Mouse (Mus musculus): Measurements from ENCODE around the gene Mfsd6l. TPM values are rescaled to one million over a fixed set of nuclear protein-coding genes. Genes with fewer than 3 reads are reported as not detected.

The Mfsd6l gene
- polyA plus RNA-seq, 1 experiment from 2014 or later, result not detected

GRCm38 (mm10) chr11:68564356-68565031 lies 8.5 kb downstream of the Mfsd6l start:
- DNase-seq (ENCODE audit: low spot score) (no peak), ATAC-seq (ENCODE audit: insufficient read depth, low FRiP score, low TSS enrichment) (no peak)
- WGBS, result 80% methylated on average over 13 of the region's 13 CpGs
- no peaks in the 10 kb centered on the region for H3K9me3 ChIP-seq (ENCODE audit: control insufficient read depth, low read length)
- no peak overlapping the region for H3K4me3 ChIP-seq (ENCODE audit: low read depth, low read length)
- no peak overlapping the region for H3K9ac ChIP-seq (ENCODE audit: low read length)
- H3K4me1 ChIP-seq (ENCODE audit: control insufficient read depth, insufficient read depth, low read length), result no peaks in the 10 kb centered on the region
- H3K36me3 ChIP-seq (ENCODE audit: control insufficient read depth, insufficient read depth, low read length), result no peaks in the 10 kb centered on the region
- no peak overlapping the region for H3K4me2 ChIP-seq (ENCODE audit: low read depth)
- H3K27me3 ChIP-seq (ENCODE audit: control insufficient read depth, insufficient read depth, low read length), result no peaks in the 10 kb centered on the region
- H3K27ac ChIP-seq (ENCODE audit: low read depth, low read length), result no peak overlapping the region

GRCm38 (mm10) chr11:68565032-68565429 lies 9.0 kb downstream of the Mfsd6l start:
- ATAC-seq (ENCODE audit: insufficient read depth, low FRiP score, low TSS enrichment) (no peak), DNase-seq (ENCODE audit: low spot score) (no peak)
- Histone ChIP-seq H3K27me3 (ENCODE audit: control insufficient read depth, insufficient read depth, low read length) (no peaks in the 10 kb centered on the region), H3K4me3 (ENCODE audit: low read depth, low read length) (no peak overlapping the region), H3K4me1 (ENCODE audit: control insufficient read depth, insufficient read depth, low read length) (no peaks in the 10 kb centered on the region), H3K9ac (ENCODE audit: low read length) (no peak overlapping the region), H3K36me3 (ENCODE audit: control insufficient read depth, insufficient read depth, low read length) (no peaks in the 10 kb centered on the region), H3K27ac (ENCODE audit: low read depth, low read length) (no peak overlapping the region), H3K9me3 (ENCODE audit: control insufficient read depth, low read length) (no peaks in the 10 kb centered on the region), H3K4me2 (ENCODE audit: low read depth) (no peak overlapping the region)
- 87% methylated on average over 3 of the region's 3 CpGs for WGBS

- H3K9me3 ChIP-seq (ENCODE audit: control insufficient read depth, low read length), result no peaks in the 10 kb centered on the region
- H3K36me3 ChIP-seq (ENCODE audit: control insufficient read depth, insufficient read depth, low read length), result no peaks in the 10 kb centered on the region
- peak overlapping the region; percentile 43 for H3K4me2 ChIP-seq (ENCODE audit: low read depth)
- no peak overlapping the region for H3K9ac ChIP-seq (ENCODE audit: low read length)
- H3K27me3 ChIP-seq (ENCODE audit: control insufficient read depth, insufficient read depth, low read length), result no peaks in the 10 kb centered on the region
- H3K27ac ChIP-seq (ENCODE audit: low read depth, low read length), result no peak overlapping the region
- no peak overlapping the region for H3K4me3 ChIP-seq (ENCODE audit: low read depth, low read length)
- no peaks in the 10 kb centered on the region for H3K4me1 ChIP-seq (ENCODE audit: control insufficient read depth, insufficient read depth, low read length)
- no peak for ATAC-seq (ENCODE audit: insufficient read depth, low FRiP score, low TSS enrichment)
- peak; percentile 84 for DNase-seq (ENCODE audit: low spot score)
- 23% methylated on average over 17 of the region's 17 CpGs for WGBS
These were observed 10.6 kb downstream of the Mfsd6l start for GRCm38 (mm10) chr11:68566447-68567059.

- no peaks in the 10 kb centered on the region for H3K4me1 ChIP-seq (ENCODE audit: control insufficient read depth, insufficient read depth, low read length)
- 86% methylated on average over 5 of the region's 5 CpGs for WGBS
- no peak overlapping the region for H3K4me2 ChIP-seq (ENCODE audit: low read depth)
- H3K9me3 ChIP-seq (ENCODE audit: control insufficient read depth, low read length), result no peaks in the 10 kb centered on the region
- H3K36me3 ChIP-seq (ENCODE audit: control insufficient read depth, insufficient read depth, low read length), result no peaks in the 10 kb centered on the region
- DNase-seq (ENCODE audit: low spot score), result no peak
- no peak overlapping the region for H3K4me3 ChIP-seq (ENCODE audit: low read depth, low read length)
- H3K27ac ChIP-seq (ENCODE audit: low read depth, low read length), result no peak overlapping the region
- H3K27me3 ChIP-seq (ENCODE audit: control insufficient read depth, insufficient read depth, low read length), result no peaks in the 10 kb centered on the region
- no peak for ATAC-seq (ENCODE audit: insufficient read depth, low FRiP score, low TSS enrichment)
- no peak overlapping the region for H3K9ac ChIP-seq (ENCODE audit: low read length)
These were observed 14.9 kb downstream of the Mfsd6l start for GRCm38 (mm10) chr11:68570861-68571260.

GRCm38 (mm10) chr11:68577076-68577475 lies 21.1 kb downstream of the Mfsd6l start:
- no peaks in the 10 kb centered on the region for H3K36me3 ChIP-seq (ENCODE audit: control insufficient read depth, insufficient read depth, low read length)
- DNase-seq (ENCODE audit: low spot score), result no peak
- no peak overlapping the region for H3K9ac ChIP-seq (ENCODE audit: low read length)
- no peaks in the 10 kb centered on the region for H3K9me3 ChIP-seq (ENCODE audit: control insufficient read depth, low read length)
- ATAC-seq (ENCODE audit: insufficient read depth, low FRiP score, low TSS enrichment), result no peak
- H3K4me3 ChIP-seq (ENCODE audit: low read depth, low read length), result no peak overlapping the region
- H3K4me2 ChIP-seq (ENCODE audit: low read depth), result no peak overlapping the region
- H3K4me1 ChIP-seq (ENCODE audit: control insufficient read depth, insufficient read depth, low read length), result peaks cover 4% of the 10 kb centered on the region
- H3K27ac ChIP-seq (ENCODE audit: low read depth, low read length), result no peak overlapping the region
- H3K27me3 ChIP-seq (ENCODE audit: control insufficient read depth, insufficient read depth, low read length), result no peaks in the 10 kb centered on the region
- WGBS, result 91% methylated on average over 1 of the region's 1 CpGs

- WGBS, result 39% methylated on average over 9 of the region's 9 CpGs
- DNase-seq (ENCODE audit: low spot score), result peak; percentile 54
- Histone ChIP-seq H3K36me3 (ENCODE audit: control insufficient read depth, insufficient read depth, low read length) (no peaks in the 10 kb centered on the region), H3K9me3 (ENCODE audit: control insufficient read depth, low read length) (no peaks in the 10 kb centered on the region), H3K4me3 (ENCODE audit: low read depth, low read length) (no peak overlapping the region), H3K4me2 (ENCODE audit: low read depth) (no peak overlapping the region), H3K27ac (ENCODE audit: low read depth, low read length) (no peak overlapping the region), H3K27me3 (ENCODE audit: control insufficient read depth, insufficient read depth, low read length) (no peaks in the 10 kb centered on the region), H3K4me1 (ENCODE audit: control insufficient read depth, insufficient read depth, low read length) (peaks cover 4% of the 10 kb centered on the region), H3K9ac (ENCODE audit: low read length) (0 out of 2 replicates have a peak overlapping the region, but pooled peaks have one; percentile 22)
- no peak for ATAC-seq (ENCODE audit: insufficient read depth, low FRiP score, low TSS enrichment)
These were observed 23.5 kb downstream of the Mfsd6l start for GRCm38 (mm10) chr11:68579462-68579881.

GRCm38 (mm10) chr11:68580566-68580965 lies 24.6 kb downstream of the Mfsd6l start:
- Histone ChIP-seq H3K9ac (ENCODE audit: low read length) (no peak overlapping the region), H3K27me3 (ENCODE audit: control insufficient read depth, insufficient read depth, low read length) (no peaks in the 10 kb centered on the region), H3K4me1 (ENCODE audit: control insufficient read depth, insufficient read depth, low read length) (peaks cover 4% of the 10 kb centered on the region), H3K27ac (ENCODE audit: low read depth, low read length) (no peak overlapping the region), H3K36me3 (ENCODE audit: control insufficient read depth, insufficient read depth, low read length) (no peaks in the 10 kb centered on the region), H3K9me3 (ENCODE audit: control insufficient read depth, low read length) (no peaks in the 10 kb centered on the region), H3K4me3 (ENCODE audit: low read depth, low read length) (no peak overlapping the region), H3K4me2 (ENCODE audit: low read depth) (no peak overlapping the region)
- DNase-seq (ENCODE audit: low spot score), result no peak
- 52% methylated on average over 6 of the region's 6 CpGs for WGBS
- ATAC-seq (ENCODE audit: insufficient read depth, low FRiP score, low TSS enrichment), result no peak

GRCm38 (mm10) chr11:68583225-68583624 lies 27.2 kb downstream of the Mfsd6l start:
- no peak overlapping the region for H3K4me3 ChIP-seq (ENCODE audit: low read depth, low read length)
- H3K27ac ChIP-seq (ENCODE audit: low read depth, low read length), result no peak overlapping the region
- H3K36me3 ChIP-seq (ENCODE audit: control insufficient read depth, insufficient read depth, low read length), result no peaks in the 10 kb centered on the region
- H3K9ac ChIP-seq (ENCODE audit: low read length), result no peak overlapping the region
- ATAC-seq (ENCODE audit: insufficient read depth, low FRiP score, low TSS enrichment) (no peak), DNase-seq (ENCODE audit: low spot score) (no peak)
- H3K4me1 ChIP-seq (ENCODE audit: control insufficient read depth, insufficient read depth, low read length), result peaks cover 4% of the 10 kb centered on the region
- H3K27me3 ChIP-seq (ENCODE audit: control insufficient read depth, insufficient read depth, low read length), result no peaks in the 10 kb centered on the region
- WGBS, result 86% methylated on average over 13 of the region's 13 CpGs
- no peaks in the 10 kb centered on the region for H3K9me3 ChIP-seq (ENCODE audit: control insufficient read depth, low read length)
- no peak overlapping the region for H3K4me2 ChIP-seq (ENCODE audit: low read depth)

- 84% methylated on average over 8 of the region's 8 CpGs for WGBS
- Histone ChIP-seq H3K27me3 (ENCODE audit: control insufficient read depth, insufficient read depth, low read length) (no peaks in the 10 kb centered on the region), H3K9me3 (ENCODE audit: control insufficient read depth, low read length) (no peaks in the 10 kb centered on the region), H3K4me3 (ENCODE audit: low read depth, low read length) (no peak overlapping the region), H3K4me1 (ENCODE audit: control insufficient read depth, insufficient read depth, low read length) (peaks cover 4% of the 10 kb centered on the region), H3K27ac (ENCODE audit: low read depth, low read length) (no peak overlapping the region), H3K4me2 (ENCODE audit: low read depth) (no peak overlapping the region), H3K36me3 (ENCODE audit: control insufficient read depth, insufficient read depth, low read length) (no peaks in the 10 kb centered on the region), H3K9ac (ENCODE audit: low read length) (no peak overlapping the region)
- DNase-seq (ENCODE audit: low spot score) (no peak), ATAC-seq (ENCODE audit: insufficient read depth, low FRiP score, low TSS enrichment) (no peak)
These were observed 28.0 kb downstream of the Mfsd6l start for GRCm38 (mm10) chr11:68583906-68584480.

Measured in neural tube, embryonic 11.5 days (tissue).